Mouse (Mus musculus): ENCODE measurements around the gene Elovl5. TPM values are rescaled to one million over a fixed set of nuclear protein-coding genes. Genes with fewer than 3 reads are reported as not detected.
A peak's percentile ranks its signal among the peaks of the same experiment; 100 is the strongest.

Elovl5 gene
- polyA plus RNA-seq (2012; rRNA removed), result 23.6 and 32.6 TPM in 2 replicates

DNA sequence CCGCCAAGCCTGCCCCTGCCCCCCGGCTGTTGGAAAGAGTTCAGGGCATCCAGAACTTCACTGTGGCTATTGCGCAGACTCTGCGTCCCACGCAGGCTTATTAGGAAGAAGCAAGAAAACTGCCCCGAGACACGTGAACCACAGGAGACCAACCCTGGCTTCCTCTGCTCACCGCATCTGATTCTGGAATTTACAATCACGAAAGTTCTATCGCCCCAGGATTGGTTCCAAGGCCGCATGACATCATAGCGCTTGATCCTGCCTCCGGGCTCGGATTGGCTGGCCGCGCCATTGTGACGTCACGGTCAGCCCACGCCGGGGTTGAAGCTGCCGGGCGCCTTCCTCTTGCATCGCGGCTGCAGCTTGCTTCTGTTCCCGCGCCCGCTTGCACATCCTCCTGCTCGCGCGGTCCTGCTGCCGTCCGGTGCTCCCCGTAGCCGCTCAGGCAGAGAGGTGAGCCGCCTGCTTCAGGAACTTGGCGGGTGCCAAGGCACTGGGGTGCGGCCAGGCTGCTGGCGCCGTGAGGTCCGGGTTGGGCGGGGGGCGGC lies at the start of gene Elovl5:
Elovl5 (plus strand) TSS at position 291 of the 548 bp plus-strand sequence.
- whole genome bisulfite sequencing, result under 1% methylated on average over 42 of the region's 42 CpGs
- peak; percentile 81 for DNase-seq (ENCODE audit: low read depth, low spot score)

DNA sequence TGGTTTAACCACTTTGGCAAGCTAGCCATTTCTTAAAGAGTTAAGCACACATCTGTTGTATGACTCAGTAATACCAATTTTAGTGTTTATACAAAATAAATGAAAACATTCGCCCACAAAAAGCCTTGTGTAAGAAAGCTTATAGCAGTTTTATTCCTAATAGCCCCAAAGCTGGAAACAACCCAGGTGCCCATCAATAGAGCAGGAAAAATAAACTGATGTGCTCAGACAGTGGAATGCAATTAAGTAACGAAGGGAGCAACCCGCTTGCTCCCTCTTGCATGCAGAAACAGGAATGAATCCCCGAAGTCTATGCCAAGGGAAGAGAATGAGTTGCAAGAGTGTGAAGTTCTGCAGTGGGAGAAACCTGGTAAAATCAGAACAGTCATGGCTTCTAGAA lies 25.7 kb upstream of the Elovl5 start:
- 69% methylated on average over 4 of the region's 4 CpGs for WGBS
- DNase-seq (ENCODE audit: low read depth, low spot score), result no peak

DNA sequence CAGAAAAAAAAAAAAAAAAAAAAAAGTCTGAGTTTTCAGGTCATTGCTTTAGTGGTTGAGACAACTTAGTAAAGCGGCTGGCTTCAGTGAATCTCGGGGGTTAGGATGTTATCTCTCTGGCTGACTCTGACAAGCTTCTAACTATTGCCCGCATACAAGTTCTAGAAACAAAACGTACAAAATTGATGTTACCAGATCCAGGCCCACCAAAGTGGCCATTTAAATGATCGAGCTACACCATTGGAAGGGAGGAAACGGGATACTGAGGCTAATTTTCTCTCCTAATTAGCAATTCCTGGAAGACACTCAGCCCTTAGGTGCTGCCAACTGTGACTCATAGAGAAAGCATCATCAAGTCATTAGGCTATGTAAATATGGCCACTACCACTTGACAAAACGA lies 18.6 kb upstream of the Elovl5 start:
- no peak for DNase-seq (ENCODE audit: low read depth, low spot score)
- WGBS, result 53% methylated on average over 7 of the region's 7 CpGs

DNA sequence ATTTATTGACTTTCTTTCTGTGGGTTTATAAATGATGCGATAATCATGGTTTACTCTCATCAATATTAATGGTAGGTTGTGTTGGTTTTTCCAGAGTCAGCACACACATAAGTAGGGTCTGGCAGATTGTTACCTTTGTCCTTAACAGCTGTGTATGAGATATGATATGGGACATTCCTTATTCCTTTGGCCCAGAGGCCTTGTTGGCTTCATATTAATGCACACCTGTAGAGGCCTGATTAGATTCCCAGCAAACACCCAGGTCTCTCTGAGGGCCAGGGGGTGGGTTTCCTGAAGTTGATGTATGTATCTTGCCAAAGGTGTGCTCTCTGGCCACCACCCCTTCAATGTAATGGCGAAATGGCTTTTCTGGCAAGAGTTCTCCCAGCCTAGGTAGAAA lies 13.0 kb upstream of the Elovl5 start:
- DNase-seq (ENCODE audit: low read depth, low spot score), result no peak
- 94% methylated on average over 2 of the region's 2 CpGs for WGBS

DNA sequence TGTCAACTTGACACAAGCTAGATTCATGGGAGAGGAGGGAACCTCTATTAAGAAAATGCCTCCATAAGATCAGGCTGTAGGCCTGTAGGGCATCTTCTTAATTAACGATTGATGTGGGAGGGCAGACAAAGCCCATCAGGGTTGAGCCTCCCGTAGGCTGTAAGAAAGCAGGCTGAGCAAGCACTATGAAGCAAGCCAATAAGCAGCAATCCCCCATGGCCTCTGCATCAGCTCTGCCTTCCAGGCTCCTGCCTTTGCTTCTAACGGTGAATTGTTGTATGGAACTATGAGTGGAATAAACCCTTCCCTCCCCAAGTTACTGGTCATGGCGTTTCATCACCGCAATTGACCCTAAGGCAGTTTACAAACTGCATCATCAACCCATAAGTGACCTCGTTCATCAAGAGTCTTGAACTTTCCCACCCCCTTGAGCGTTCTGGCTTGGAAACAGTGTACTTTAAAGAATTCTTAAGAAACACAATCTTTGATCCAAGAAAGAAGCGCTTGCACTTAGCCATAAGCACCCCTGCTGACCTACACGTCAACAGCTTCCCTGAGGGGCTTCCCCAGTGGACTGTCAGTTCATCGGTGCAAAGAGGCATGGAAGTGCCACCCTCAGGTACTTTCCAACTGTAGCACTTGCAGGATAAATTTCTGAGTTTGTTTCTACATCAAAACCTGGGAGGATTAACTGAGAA lies 7.4 kb upstream of the Elovl5 start:
- 28% methylated on average over 10 of the region's 10 CpGs for WGBS

DNA sequence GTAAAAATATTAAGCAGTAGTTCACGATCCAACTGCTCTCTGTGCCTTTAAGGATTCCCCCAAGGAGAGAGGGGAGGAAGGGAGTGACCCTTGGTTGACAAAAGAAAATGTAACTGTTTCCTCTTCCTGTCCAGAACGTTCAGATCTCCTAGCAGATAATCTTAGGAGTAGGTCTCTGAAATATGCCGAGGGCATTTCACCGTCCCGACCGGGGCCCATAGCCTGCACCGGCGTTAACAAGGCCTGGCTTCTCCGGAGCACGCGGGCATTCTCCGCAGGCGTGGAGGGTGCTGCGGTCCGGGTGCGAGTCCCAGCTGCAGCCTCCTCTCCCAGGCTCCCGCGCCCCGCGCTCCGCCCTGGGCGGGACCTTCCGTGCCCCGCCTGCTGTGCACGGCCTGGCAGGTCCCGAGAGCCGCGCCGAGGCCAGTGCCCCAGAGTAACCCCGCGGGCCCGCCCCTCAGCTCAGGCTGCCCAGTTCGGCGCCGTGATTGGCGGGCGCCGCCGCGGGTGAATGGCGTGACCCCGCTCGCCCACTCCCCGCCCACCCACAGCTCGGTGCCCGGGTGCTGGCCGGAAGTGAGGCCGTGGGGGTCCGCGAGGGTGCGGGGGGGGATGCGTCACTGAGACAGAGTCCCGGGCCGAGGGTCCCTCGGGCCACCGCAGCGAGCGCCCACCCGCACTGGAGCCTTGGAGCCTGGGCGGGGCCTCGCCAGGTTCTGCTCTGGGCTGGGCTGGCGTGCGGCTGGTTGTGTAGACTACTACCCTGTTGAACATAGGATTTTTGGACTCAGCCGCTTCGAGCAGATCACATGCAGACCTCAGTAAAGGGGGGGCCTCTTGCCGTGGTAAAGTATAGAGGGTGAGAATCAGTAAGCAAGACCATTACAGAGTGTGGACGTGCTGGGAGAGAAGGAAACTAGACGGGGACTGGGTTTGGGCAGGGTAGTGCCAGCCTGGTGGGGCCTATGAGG lies 6.6 kb upstream of the Elovl5 start:
- peak; percentile 87 for DNase-seq (ENCODE audit: low read depth, low spot score)
- WGBS, result under 1% methylated on average over 68 of the region's 68 CpGs

More for the DNA sequence above, 7.4 kb upstream of the Elovl5 start:
- DNase-seq (ENCODE audit: low read depth, low spot score), result no peak

DNA sequence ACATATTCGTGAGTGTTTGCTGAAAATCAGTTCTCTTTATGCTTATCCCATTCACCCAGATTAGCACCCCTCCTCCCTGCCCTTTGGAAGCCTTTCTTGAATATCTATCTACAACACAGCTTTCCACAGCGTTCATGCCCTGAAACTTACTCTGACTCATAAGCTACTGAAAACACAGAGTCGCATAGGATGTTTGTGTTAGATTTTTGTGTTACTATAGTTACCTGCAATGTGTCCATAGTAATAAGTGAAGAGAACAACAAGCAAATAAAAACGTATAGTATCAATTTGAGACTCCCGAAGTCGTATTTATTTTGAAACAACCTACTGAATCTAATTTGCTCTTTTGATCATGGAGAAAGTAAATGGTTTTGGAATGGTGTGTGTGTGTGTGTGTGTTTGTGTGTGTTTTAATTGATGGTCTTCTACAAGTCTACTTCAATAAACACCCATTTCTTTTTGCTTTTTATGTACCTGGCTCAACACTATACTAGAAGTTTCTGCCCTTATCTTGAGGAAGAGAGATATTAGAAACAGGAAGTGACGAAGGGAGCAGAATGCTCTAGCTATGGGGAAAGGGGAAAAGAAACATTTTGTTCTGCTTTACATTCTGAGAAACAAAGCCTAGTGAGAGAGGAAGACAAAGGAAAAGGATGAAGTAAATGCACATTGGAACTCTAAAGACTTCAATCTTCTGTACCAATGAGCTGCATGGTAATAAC lies 5.5 kb upstream of the Elovl5 start:
- no peak for DNase-seq (ENCODE audit: low read depth, low spot score)
- WGBS, result 7% methylated on average over 7 of the region's 7 CpGs

DNA sequence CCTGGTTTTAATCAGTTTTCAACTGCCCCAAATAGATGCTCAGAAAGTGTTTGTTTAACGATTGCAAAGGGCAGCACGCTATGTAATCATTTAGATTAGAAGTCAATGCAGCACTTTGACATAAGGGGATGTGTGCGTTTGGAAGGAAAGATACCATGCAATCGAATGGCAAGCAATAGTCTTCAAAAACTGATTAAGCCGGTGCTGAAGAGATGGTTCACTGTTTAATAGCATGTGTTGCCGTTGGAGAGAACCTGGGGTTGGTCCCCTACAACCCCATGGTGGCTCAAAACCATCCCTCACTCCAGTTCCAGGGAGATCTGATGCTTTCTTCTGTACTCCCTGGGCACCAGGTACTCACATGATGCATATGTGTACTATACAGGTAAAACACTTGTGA lies 4.9 kb upstream of the Elovl5 start:
- WGBS, result 57% methylated on average over 6 of the region's 6 CpGs
- DNase-seq (ENCODE audit: low read depth, low spot score), result no peak

DNA sequence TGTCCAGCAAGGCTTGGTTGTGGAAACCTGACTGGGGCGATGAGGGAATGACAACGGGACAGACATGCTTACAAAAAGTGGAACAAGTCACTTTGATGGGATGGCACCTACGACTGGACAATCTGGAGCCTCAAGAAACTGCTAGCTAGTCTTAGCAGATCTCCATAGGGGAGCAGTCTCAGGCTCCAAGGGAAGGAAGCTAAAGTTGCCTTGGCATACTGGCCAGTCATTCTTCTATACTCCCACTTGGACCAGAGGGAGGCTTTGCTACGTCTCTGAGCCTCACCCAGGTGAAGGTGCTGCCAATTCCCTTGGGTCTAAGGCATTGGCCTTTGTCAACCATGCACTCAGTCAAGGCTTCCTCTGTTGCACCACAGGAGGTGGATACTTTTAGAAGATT lies 2.5 kb upstream of the Elovl5 start:
- DNase-seq (ENCODE audit: low read depth, low spot score), result no peak
- WGBS, result 79% methylated on average over 4 of the region's 4 CpGs

DNA sequence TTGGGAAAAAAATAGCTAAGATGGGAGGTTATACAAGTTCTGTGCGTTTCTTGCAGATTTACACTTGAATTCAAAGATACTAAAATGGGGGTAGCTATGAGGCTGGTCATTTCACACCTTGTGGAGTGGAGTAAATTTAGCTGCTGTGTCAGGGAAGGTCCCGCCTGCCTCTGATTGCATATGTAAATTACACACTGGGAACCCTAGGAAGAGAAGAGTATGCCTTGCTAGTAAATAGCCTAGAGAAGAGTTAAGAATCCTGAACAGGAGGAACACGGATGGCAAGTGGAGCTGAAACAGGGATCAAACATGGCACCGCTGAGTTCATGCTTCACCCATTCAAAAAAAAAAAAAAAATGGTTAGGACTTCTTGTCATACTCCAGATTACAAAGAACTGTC lies 1.4 kb upstream of the Elovl5 start:
- 79% methylated on average over 4 of the region's 4 CpGs for WGBS
- no peak for DNase-seq (ENCODE audit: low read depth, low spot score)

DNA sequence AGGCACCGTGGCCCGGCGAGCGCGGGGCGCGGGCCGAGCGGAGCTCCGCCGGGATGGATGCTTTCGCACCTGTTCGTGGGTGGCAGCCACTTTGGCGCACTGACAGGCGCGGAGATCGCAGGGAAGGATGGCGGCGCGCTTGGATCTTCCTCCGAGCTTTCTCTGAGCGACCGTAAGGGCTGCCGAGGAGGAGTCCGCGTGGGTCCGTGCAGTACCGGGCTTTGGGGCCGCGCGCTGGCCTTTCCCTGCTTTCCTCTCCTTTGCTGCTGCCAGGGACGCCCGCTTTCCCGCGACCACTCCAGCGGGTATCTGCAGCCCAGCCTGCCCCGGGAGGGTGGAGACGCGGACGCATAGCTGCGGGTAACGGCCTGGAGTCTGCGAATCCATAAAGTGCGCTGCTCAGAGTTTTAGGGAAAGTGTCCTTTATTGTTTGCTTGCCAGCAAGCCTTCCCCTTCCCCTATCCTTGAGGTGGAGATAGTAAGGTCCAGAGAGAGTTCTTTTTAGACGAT lies 513 bp downstream of the Elovl5 start:
- under 1% methylated on average over 45 of the region's 45 CpGs for WGBS
- no peak for DNase-seq (ENCODE audit: low read depth, low spot score)

DNA sequence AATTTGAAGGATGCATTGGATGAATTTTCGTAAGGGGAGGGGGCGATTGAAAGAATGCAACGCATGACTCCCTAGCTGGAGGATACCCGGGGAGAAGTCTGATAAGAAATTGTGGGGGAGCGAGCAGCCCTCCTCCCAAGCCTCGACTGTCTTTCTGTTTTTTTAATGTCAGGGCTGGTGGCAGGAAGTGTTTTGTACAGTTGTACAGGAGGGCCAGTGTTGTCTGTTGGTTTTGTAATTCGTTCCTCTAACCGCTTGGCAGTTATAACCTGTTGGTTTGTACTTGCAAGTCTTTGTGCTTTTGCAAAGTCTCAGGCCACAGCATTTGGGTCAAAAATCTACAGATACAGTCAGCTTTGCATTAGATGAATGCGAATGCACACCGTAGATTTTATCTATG lies 1.0 kb downstream of the Elovl5 start:
- no peak for DNase-seq (ENCODE audit: low read depth, low spot score)
- WGBS, result 15% methylated on average over 10 of the region's 10 CpGs

DNA sequence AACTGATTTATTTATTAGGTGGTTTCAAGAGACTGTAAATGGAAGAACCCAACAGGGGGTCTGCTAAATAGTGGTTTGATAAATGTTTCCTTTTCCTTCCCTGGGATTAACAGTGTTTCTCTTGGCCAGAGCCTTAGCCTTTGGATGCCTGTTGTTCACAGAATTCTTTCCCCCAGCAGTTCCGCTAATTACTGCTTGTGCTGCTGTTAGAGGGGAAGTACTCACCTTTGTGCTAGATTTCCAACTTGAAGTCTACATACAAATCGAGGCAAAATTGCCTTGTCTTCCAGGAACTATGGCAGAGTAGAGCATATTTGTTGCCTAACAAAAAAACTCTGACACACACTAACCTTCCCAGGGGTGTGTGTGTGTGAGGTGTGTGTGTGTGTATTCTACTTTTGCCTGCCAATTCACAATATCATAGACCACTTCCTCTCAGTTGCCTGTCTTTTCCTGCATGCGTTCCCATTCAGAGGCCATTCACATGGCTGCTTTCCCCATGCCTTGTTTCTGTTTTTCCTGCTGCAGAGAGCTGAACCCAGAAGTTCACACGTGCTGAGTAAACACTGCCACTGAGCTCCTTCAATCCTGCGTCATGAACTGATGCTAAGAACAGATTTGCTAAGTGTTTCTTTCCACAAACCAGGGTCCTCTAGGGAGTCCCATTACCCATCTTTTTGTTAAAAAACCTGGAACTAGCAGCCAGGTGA lies 2.0 kb downstream of the Elovl5 start:
- no peak for DNase-seq (ENCODE audit: low read depth, low spot score)
- 54% methylated on average over 5 of the region's 5 CpGs for WGBS

DNA sequence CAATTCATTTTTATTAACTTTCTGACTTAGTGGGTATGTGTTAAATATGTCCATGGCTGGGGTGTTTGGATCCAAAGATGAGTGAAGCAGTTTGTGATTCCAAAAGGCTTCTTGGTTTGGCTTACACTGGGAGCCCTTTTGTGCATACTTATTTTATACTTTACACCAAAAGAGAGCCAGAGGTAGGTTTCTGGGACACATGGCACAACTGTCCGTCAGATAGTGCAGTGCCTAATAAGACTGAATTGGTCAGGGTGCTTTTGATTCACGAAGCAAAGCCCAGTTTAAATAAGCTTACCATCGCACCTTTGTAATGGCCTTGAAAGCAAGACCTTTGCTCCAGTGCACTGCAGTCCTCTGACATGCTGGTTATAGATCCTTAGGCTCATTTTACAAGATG lies 3.3 kb downstream of the Elovl5 start:
- WGBS, result 63% methylated on average over 3 of the region's 3 CpGs
- no peak for DNase-seq (ENCODE audit: low read depth, low spot score)

DNA sequence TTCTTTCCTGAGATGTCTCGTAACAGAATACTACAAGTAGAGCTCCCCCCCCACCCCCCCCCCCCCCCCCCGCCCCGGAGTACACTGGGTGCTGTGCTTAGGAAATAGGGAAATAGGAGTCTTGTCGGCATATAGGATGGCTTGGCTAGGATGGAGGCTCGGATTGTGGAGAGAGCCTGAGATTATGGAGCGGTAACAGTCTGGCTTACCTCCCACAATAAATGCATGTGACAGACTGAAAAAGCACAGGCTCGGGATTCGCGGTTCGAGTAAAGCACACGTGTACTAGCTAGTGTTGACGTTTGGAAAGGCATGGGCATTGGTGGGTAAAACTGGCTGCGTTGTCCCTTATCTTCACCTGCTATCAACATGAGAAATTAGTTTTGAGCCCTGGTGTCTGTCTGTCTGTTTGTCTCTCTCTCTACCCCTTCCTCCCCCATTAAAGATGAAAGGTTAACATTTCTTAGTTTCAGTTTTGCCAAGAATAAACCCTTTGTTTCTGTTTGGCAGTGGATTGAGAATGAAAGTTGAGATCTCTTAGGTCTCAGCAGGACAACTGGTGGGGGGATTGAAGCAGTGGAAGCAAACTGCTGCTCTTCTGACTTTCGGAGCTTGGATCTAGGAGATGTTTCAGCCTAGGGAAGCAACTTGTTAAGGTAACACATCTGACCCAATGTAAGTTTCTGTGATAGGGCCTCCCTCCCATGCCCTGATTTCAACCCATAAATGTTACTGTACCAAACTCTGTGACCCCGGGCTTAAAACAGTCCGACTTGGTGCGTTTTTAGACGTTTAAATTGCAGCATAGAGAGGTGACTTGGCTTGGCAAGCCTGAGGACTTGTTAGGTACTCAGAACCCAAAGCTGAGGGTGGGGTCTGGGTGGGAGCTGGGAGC lies 4.4 kb downstream of the Elovl5 start:
- DNase-seq (ENCODE audit: low read depth, low spot score), result no peak
- 23% methylated on average over 16 of the region's 18 CpGs for WGBS

DNA sequence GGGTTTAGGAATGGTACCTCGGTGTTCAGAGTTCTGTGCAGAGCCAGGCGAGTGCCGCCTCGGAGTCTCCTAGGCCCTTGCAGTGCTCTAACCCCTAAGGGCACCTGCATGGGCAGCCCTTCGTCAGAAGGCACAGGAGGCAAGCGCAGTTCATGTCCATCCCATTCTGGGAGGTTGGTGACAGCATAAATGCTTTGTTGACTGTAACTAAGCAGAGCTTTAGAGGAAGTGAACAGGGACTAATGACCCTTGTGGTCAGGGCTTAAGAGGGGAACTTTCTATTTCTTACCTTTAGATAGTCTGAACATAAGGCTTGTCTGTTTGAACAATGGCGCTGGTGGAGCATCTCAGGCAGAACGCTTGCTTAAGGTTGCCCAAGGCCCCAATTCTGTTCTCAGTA lies 6.6 kb downstream of the Elovl5 start:
- no peak for DNase-seq (ENCODE audit: low read depth, low spot score)
- 78% methylated on average over 8 of the region's 8 CpGs for WGBS

DNA sequence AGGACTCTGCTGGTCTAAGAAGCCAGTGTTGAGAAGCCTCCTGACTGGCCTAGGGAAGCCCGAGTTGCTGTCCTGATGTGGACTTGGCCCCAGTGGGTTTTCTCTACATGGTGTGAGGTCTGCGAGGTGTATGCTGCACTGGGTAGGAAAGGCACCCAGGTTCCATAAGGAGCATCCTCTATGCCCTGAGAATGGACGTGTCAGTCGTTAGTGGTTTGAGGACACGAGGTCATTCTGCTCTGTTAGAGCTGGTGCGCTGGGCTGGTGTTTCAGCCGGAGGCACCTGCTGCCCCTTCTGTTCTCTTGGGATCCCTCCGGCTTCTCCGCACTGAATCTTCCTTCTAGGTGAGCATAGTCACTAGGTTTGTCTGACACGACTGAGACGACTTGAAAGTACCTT lies 7.0 kb downstream of the Elovl5 start:
- 55% methylated on average over 11 of the region's 11 CpGs for WGBS
- DNase-seq (ENCODE audit: low read depth, low spot score), result no peak

DNA sequence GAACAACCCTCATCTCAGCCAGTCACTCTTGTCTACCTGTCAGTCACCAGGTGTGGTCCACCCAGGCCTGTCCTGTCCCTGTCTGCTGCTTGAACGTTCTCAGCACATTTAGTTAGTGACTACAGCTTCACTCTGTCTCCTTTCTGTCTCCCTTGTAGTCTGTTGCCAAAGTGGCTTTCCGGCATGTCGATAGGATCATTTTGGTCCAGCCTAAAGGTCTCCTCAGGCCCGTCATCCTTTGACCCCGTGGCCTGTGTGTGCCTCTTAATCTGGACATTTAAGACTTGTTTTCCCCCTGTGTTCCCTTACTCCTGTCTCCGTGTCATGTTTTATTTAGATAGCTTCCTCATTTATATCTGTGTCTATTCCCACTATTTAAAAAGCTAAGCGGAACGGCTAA lies 9.0 kb downstream of the Elovl5 start:
- WGBS, result 90% methylated on average over 8 of the region's 8 CpGs
- no peak for DNase-seq (ENCODE audit: low read depth, low spot score)

All from large intestine, adult 2 months (tissue).